ENCODE assay signal across 9 mouse cellular contexts in the genomic region with DNA sequence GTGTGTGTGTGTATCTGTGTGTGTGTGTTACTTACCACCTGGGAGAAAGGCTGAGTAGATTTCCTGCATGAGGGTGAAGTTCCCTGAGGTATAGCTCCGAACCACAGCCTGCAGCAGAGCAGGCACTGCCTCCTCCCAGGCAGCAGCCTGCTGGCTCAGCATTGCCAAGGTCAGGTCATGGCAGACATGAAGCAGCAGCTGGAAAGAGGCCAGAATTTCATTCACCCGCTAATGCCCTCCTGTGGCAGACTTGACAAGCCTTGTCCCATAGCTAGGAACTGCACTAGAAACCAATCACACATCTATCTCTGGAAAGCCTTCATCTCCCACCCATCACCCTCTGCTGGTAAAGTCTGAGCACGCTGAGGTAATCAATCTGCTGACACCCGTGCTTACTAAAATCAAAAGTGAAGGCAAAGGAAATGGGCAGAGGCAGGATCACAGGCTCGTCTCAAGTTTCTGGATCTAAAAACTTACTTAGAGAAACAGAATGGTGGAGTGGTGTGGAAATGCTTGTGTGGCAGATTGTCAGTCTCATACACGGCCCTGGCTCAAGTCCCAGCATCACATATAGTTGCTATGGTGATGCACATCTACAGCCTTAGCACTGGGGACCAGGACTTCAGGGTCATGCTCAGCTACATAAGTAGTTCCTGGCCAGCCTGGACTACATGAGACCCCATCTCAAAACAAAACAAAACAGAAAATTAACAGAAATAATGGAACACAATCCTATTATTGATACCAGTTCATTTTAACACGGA. TPM values are rescaled to one million over a fixed set of nuclear protein-coding genes. Genes with fewer than 3 reads are reported as not detected.
DNase-seq lines count a peak whose midpoint lies in the region; ATAC-seq and TF ChIP-seq lines count a peak whose summit lies in the region.
"Had no signal": no experiment of that assay in that cellular context is flagged by ENCODE, and none has a peak within 500 bp of the region (broad histone marks: within the 10 kb centered on the region; RNA-seq: fewer than 3 reads in every experiment).

No protein-coding gene starts in this region.

- H3K27me3 ChIP-seq in lung, embryonic 15.5 days: no peaks in the 10 kb centered on the region
- H3K27me3 ChIP-seq in stomach, postnatal 0 days (ENCODE audit: control insufficient read depth, insufficient read depth, low read length): no peaks in the 10 kb centered on the region

- peak; percentile 36 to 58 for DNase-seq in left cerebral cortex, postnatal 14 days (ENCODE audit: low spot score in 2 of 2)
- DNase-seq in left cerebral cortex, adult 18-20 months (ENCODE audit: low spot score in 2 of 2): no peak
- peak; percentile 92 for DNase-seq in adrenal gland, adult 2 months
- DNase-seq in gastrocnemius, adult 18-20 months (ENCODE audit: low spot score): peak; percentile 77
- peak; percentile 39 for DNase-seq in induced T-regulatory cell, adult 2 months (ENCODE audit: low read depth)
- DNase-seq in stomach, postnatal 0 days (ENCODE audit: low spot score): peak; percentile 42
- no peak for DNase-seq in B cell, adult 2 months

- peaks cover 64% of the 10 kb centered on the region for H3K36me3 ChIP-seq in lung, embryonic 15.5 days
- peaks cover 5% of the 10 kb centered on the region for H3K36me3 ChIP-seq in stomach, postnatal 0 days (ENCODE audit: control insufficient read depth, insufficient read depth, low read length)

- H3K4me3 ChIP-seq in lung, embryonic 15.5 days: no peak overlapping the region
- H3K4me3 ChIP-seq in stomach, postnatal 0 days (ENCODE audit: low read depth, low read length): no peak overlapping the region

- intact Hi-C loops in left cerebral cortex, postnatal 14 days (cut with DNase I): no loop called here

- peak; percentile 53 for ATAC-seq in lung, embryonic 15.5 days (ENCODE audit: borderline replicate concordance, extremely low read depth, low FRiP score, low TSS enrichment)
- peak; percentile 35; the same call in 1 of the 2 replicates for ATAC-seq in stomach, postnatal 0 days (ENCODE audit: low FRiP score, low TSS enrichment)

- H3K9me3 ChIP-seq in lung, embryonic 15.5 days: no peaks in the 10 kb centered on the region
- H3K9me3 ChIP-seq in stomach, postnatal 0 days (ENCODE audit: control insufficient read depth, low read length): no peaks in the 10 kb centered on the region

- peak; percentile 50 for TF ChIP-seq CTCF in stomach, postnatal 0 days (IDR thresholded peaks at IDR 0.05; ENCODE audit: low read depth)

- H3K9ac ChIP-seq in lung, embryonic 15.5 days: no peak overlapping the region
- H3K9ac ChIP-seq in stomach, postnatal 0 days (ENCODE audit: low read length): no peak overlapping the region

- no peaks in the 10 kb centered on the region for H3K4me1 ChIP-seq in lung, embryonic 15.5 days
- H3K4me1 ChIP-seq in stomach, postnatal 0 days (replicated peaks; ENCODE audit: control insufficient read depth, insufficient read depth): no peaks in the 10 kb centered on the region

- H3K4me2 ChIP-seq in lung, embryonic 15.5 days: no peak overlapping the region
- no peak overlapping the region for H3K4me2 ChIP-seq in stomach, postnatal 0 days (replicated peaks; ENCODE audit: low read depth)

- 51% methylated on average over 7 of the region's 7 CpGs for WGBS in lung, embryonic 15.5 days
- WGBS in stomach, postnatal 0 days: 54% methylated on average over 7 of the region's 7 CpGs

- H3K27ac ChIP-seq in lung, embryonic 15.5 days: no peak overlapping the region
- no peak overlapping the region for H3K27ac ChIP-seq in stomach, postnatal 0 days (replicated peaks)

- no peak for TF ChIP-seq EP300 in stomach, postnatal 0 days (optimal IDR thresholded peaks at IDR 0.05)

RNA-seq across cellular contexts. Expression of a gene that starts 22.6 kb away (rescaled TPM):
- 10 to 100 TPM; 52.1 to 54.3 TPM for total RNA-seq in left cerebral cortex, postnatal 14 days (2021)
- 10 to 100 TPM; 55.8 to 56.4 TPM for total RNA-seq in left cerebral cortex, adult 18-20 months (2021)
- 10 to 100 TPM; 46.7 to 49.6 TPM for total RNA-seq in adrenal gland, adult 2 months (2021)
- 25.3 and 29.8 TPM in 2 replicates for polyA plus RNA-seq in adrenal gland, adult 2 months (2012; rRNA removed)
- total RNA-seq in gastrocnemius, adult 18-20 months (2021): 10 to 100 TPM; 32.2 to 33.1 TPM
- polyA plus RNA-seq in lung, embryonic 15.5 days (2015; fragmentation: Nextera tagmentation; extraction: Ambion mirVana): 89.8 and 96.1 TPM in 2 replicates
- 41.4 and 42.9 TPM in 2 replicates for polyA plus RNA-seq in stomach, postnatal 0 days (2015; fragmentation: Nextera tagmentation; extraction: Ambion mirVana)

RNA-seq across cellular contexts. Expression of a gene that starts 33.6 kb away (rescaled TPM):
- not detected for total RNA-seq in left cerebral cortex, postnatal 14 days (2021)
- total RNA-seq in left cerebral cortex, adult 18-20 months (2021): not detected
- 1 to 10 TPM in 1 of 2 experiments, not detected in 1; 3.9 TPM for total RNA-seq in adrenal gland, adult 2 months (2021)
- polyA plus RNA-seq in adrenal gland, adult 2 months (2012; rRNA removed): 2.9 and 4.4 TPM in 2 replicates
- total RNA-seq in gastrocnemius, adult 18-20 months (2021): not detected
- polyA plus RNA-seq in lung, embryonic 15.5 days (2015; fragmentation: Nextera tagmentation; extraction: Ambion mirVana): not detected in 2 replicates
- polyA plus RNA-seq in stomach, postnatal 0 days (2015; fragmentation: Nextera tagmentation; extraction: Ambion mirVana): not detected in 2 replicates
- polyA plus RNA-seq: neural tube, embryonic 11.5 days had no signal

RNA-seq across cellular contexts. Expression of a gene that starts 41.8 kb away (rescaled TPM):
- total RNA-seq in left cerebral cortex, postnatal 14 days (2021): 10 to 100 TPM; 16.0 to 18.0 TPM
- total RNA-seq in left cerebral cortex, adult 18-20 months (2021): 10 to 100 TPM; 18.9 to 19.0 TPM
- total RNA-seq in adrenal gland, adult 2 months (2021): 10 to 100 TPM; 21.2 to 21.4 TPM
- 8.4 and 9.1 TPM in 2 replicates for polyA plus RNA-seq in adrenal gland, adult 2 months (2012; rRNA removed)
- 1 to 10 TPM; 8.8 to 8.9 TPM for total RNA-seq in gastrocnemius, adult 18-20 months (2021)
- polyA plus RNA-seq in lung, embryonic 15.5 days (2015; fragmentation: Nextera tagmentation; extraction: Ambion mirVana): 20.2 and 20.9 TPM in 2 replicates
- polyA plus RNA-seq in stomach, postnatal 0 days (2015; fragmentation: Nextera tagmentation; extraction: Ambion mirVana): 4.4 and 4.9 TPM in 2 replicates

RNA-seq across cellular contexts. Expression of a gene that starts 44.9 kb away (rescaled TPM):
- 10 to 100 TPM; 30.8 to 33.4 TPM for total RNA-seq in left cerebral cortex, postnatal 14 days (2021)
- total RNA-seq in left cerebral cortex, adult 18-20 months (2021): 10 to 100 TPM; 36.0 to 39.6 TPM
- total RNA-seq in adrenal gland, adult 2 months (2021): 10 to 100 TPM; 83.9 to 89.2 TPM
- polyA plus RNA-seq in adrenal gland, adult 2 months (2012; rRNA removed): 25.2 and 33.4 TPM in 2 replicates
- total RNA-seq in gastrocnemius, adult 18-20 months (2021): 10 to 100 TPM; 44.2 to 47.3 TPM
- 109 and 117 TPM in 2 replicates for polyA plus RNA-seq in lung, embryonic 15.5 days (2015; fragmentation: Nextera tagmentation; extraction: Ambion mirVana)
- polyA plus RNA-seq in stomach, postnatal 0 days (2015; fragmentation: Nextera tagmentation; extraction: Ambion mirVana): 96.3 and 98.6 TPM in 2 replicates

Comparison
In these comparisons a context has a peak if more than half of its experiments do, and no peak if none do; other contexts are left out.
1. DNase-seq: peak in left cerebral cortex, postnatal 14 days (2 of 2), adrenal gland, adult 2 months (single experiment), gastrocnemius, adult 18-20 months (single experiment), induced T-regulatory cell, adult 2 months (single experiment) and stomach, postnatal 0 days (single experiment); none in left cerebral cortex, adult 18-20 months (0 of 2) and B cell, adult 2 months (0 of 2).